Mouse (Mus musculus) brown adipose tissue, adult 24 weeks (tissue): ENCODE data around the gene Kif5a. TPM values are rescaled to one million over a fixed set of nuclear protein-coding genes. Genes with fewer than 3 reads are reported as not detected.
"Not testable (repeated sequence)": the region's sequence is repeated elsewhere in the genome, so short reads cannot be mapped to it uniquely, and the experiment has no call there.

Experiments
- H3K27ac ChIP-seq: fragments of 200-500 bp; replicated peaks from 2 replicates; pipeline ENCODE4 v1.5.1; 2012; ENCODE audit warnings: low read depth, mild to moderate bottlenecking, low read length
- H3K4me1 ChIP-seq: fragments of 200-500 bp; 2 replicates; pipeline ENCODE4 v1.6.1; 2012; ENCODE audit warnings: low read length, mixed read lengths; ENCODE audit not compliant: control insufficient read depth, insufficient read depth, insufficient read length
- H3K4me3 ChIP-seq: fragments of 200-500 bp; 2 replicates; pipeline ENCODE4 v1.5.1; 2012; ENCODE audit warnings: low read depth, mild to moderate bottlenecking, low read length, moderate library complexity; ENCODE audit not compliant: insufficient read depth
- polyA plus RNA-seq: library from polyadenylated mRNA; stranded (reverse); fragments of >200 nt; gene quantifications from 2 replicates; pipeline ENCODE4 v1.2.4, GENCODE M21; 2012; ENCODE audit not compliant: missing spikeins, insufficient read depth, insufficient read length

The Kif5a gene
- 0.99 and 2.2 TPM in 2 replicates for polyA plus RNA-seq

- H3K4me1 ChIP-seq = peaks cover 4% of the 10 kb centered on the region
- peak within 1 kb of the TSS; percentile 63 for H3K4me3 ChIP-seq
- H3K27ac ChIP-seq = no peak within 1 kb of the TSS
Observed at GRCm38 (mm10) chr10:127262548-127263398, at the start of gene Kif5a. TSS of gene Kif5a (minus strand) at chr10:127263348.

GRCm38 (mm10) chr10:127312858-127313257, 49.7 kb upstream of the Kif5a start:
- H3K4me3 ChIP-seq = no peak overlapping the region
- peaks cover 3% of the 10 kb centered on the region; the same call in 1 of the 2 replicates for H3K4me1 ChIP-seq
- H3K27ac ChIP-seq = peak overlapping the region; percentile 4; the same call in 1 of the 2 replicates

GRCm38 (mm10) chr10:127312356-127312676, 49.2 kb upstream of the Kif5a start:
- peak overlapping the region; percentile 84 for H3K27ac ChIP-seq
- peaks cover 3% of the 10 kb centered on the region; the same call in 1 of the 2 replicates for H3K4me1 ChIP-seq
- H3K4me3 ChIP-seq = peak overlapping the region; percentile 65

GRCm38 (mm10) chr10:127311476-127312355, 48.6 kb upstream of the Kif5a start, which contains the start of gene Mars:
TSS of gene Mars (minus strand) at chr10:127311786.
- H3K4me1 ChIP-seq = peaks cover 3% of the 10 kb centered on the region; the same call in 1 of the 2 replicates
- peak within 1 kb of the TSS; percentile 77 for H3K4me3 ChIP-seq
- peak within 1 kb of the TSS; percentile 84 for H3K27ac ChIP-seq

- H3K27ac ChIP-seq = peak overlapping the region; percentile 68
- peak overlapping the region; percentile 77 for H3K4me3 ChIP-seq
- H3K4me1 ChIP-seq = peaks cover 3% of the 10 kb centered on the region; the same call in 1 of the 2 replicates
Observed at GRCm38 (mm10) chr10:127310523-127311475, 47.7 kb upstream of the Kif5a start.

- H3K4me1 ChIP-seq, H3K27ac ChIP-seq, H3K4me3 ChIP-seq: not testable (repeated sequence)
Observed at GRCm38 (mm10) chr10:127309167-127309566, 46.0 kb upstream of the Kif5a start.

- Histone ChIP-seq H3K27ac (no peak overlapping the region), H3K4me1 (no peaks in the 10 kb centered on the region), H3K4me3 (no peak overlapping the region)
Observed at GRCm38 (mm10) chr10:127303136-127303535, 40.0 kb upstream of the Kif5a start.

- Histone ChIP-seq H3K27ac (no peak overlapping the region), H3K4me1 (no peaks in the 10 kb centered on the region), H3K4me3 (no peak overlapping the region)
Observed at GRCm38 (mm10) chr10:127300361-127300760, 37.2 kb upstream of the Kif5a start.

GRCm38 (mm10) chr10:127297015-127297871, 34.1 kb upstream of the Kif5a start:
- Histone ChIP-seq H3K27ac (no peak overlapping the region), H3K4me3 (no peak overlapping the region), H3K4me1 (no peaks in the 10 kb centered on the region; the same call in 1 of the 2 replicates)

- H3K27ac ChIP-seq = no peak overlapping the region
- no peaks in the 10 kb centered on the region; the same call in 1 of the 2 replicates for H3K4me1 ChIP-seq
- no peak overlapping the region for H3K4me3 ChIP-seq
Observed at GRCm38 (mm10) chr10:127295986-127296794, 33.0 kb upstream of the Kif5a start.

- Histone ChIP-seq H3K4me3 (no peak overlapping the region), H3K4me1 (no peaks in the 10 kb centered on the region; the same call in 1 of the 2 replicates), H3K27ac (no peak overlapping the region)
Observed at GRCm38 (mm10) chr10:127294895-127295510, 31.9 kb upstream of the Kif5a start.

- Histone ChIP-seq H3K27ac (peak overlapping the region; percentile 63), H3K4me3 (peak overlapping the region; percentile 25), H3K4me1 (no peaks in the 10 kb centered on the region; the same call in 1 of the 2 replicates)
Observed at GRCm38 (mm10) chr10:127293590-127294113, 30.5 kb upstream of the Kif5a start.
